Mouse (Mus musculus) G1E (cell line): ENCODE data around the gene Hoxd8.

ENCODE experiments used
- CTCF ChIP-seq: IDR thresholded peaks from 2 replicates; pipeline ENCODE4 v1.5.1; 2012; ENCODE audit warnings: low read depth, low read length, inconsistent platforms, mixed read lengths
- GATA1 ChIP-seq: IDR thresholded peaks from 2 replicates; pipeline ENCODE4 v1.6.1; 2012; ENCODE audit warnings: borderline replicate concordance, low read length, inconsistent platforms, mixed read lengths
- POLR2AphosphoS5 ChIP-seq: IDR thresholded peaks from 2 replicates; pipeline ENCODE4 v1.6.1; 2012; ENCODE audit warnings: low read depth, low read length, inconsistent platforms; ENCODE audit not compliant: insufficient replicate concordance
- TAL1 ChIP-seq: conservative IDR thresholded peaks from 2 replicates; pipeline ENCODE4 v1.6.1; 2012; ENCODE audit warnings: low read depth, low read length, inconsistent platforms, mixed read lengths

DNA sequence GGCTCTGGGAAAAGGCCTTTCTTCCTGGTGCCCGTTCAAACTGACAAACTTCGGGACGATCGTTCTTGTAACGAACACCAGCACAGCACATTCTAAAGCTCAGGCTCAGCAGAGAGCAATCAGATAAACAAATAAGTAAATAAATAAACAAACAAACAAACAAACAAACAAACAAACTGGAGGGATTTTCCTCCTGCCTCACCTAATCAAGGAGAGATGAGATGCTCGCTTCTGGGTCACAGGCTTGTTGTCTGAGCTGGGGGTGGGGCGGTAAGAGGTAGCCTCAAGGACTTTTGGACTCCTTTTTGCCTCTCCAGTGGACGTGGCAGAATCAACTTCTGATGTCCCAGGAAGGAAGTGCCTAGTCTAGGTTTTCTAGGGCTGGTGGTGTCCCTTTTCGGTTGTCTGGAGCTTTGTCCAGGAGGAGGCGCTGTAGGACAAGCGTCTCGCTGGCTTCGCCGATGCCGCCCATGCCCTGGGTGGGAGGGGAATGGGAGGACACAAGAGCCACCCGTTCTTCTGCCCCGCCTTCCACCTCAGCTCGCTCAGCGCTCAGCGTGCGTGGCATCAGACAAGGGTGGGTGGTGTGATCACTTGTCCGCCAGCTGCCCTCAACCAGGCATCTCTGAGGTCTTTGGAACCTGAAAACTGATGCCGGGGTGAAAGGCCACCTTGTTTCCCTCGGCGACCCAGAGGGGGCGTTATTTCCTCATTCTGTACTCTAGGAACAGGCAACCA is 11.3 kb downstream of the Hoxd8 start:
- peak; percentile 54 for TF ChIP-seq CTCF
- TF ChIP-seq TAL1, result no peak
- no peak for TF ChIP-seq GATA1
- no peak for TF ChIP-seq POLR2AphosphoS5
